Mouse (Mus musculus): Measurements from ENCODE around the gene Ankdd1a. TPM values are rescaled to one million over a fixed set of nuclear protein-coding genes. Genes with fewer than 3 reads are reported as not detected.

Ankdd1a gene
- polyA plus RNA-seq (2014; fragmentation: Illumina TruSeq; extraction: RNeasy Lipid Tissue Mini Kit (QIAGEN cat#74804); ENCODE audit: low read depth, low replicate concordance): not detected

GRCm38 (mm10) chr9:65519807-65520504 lies at the start of gene Ankdd1a:
Gene Ankdd1a, minus strand, starts transcription at chr9:65520193.

GRCm38 (mm10) chr9:65460732-65461442 lies 59.1 kb downstream of the Ankdd1a start, which contains the start of gene Spg21:
Gene Spg21, plus strand, starts transcription at chr9:65460947.

Other genes with a start within 250 kb of the Ankdd1a start
- gene Clpx, start 225.9 kb downstream of the Ankdd1a start, polyA plus RNA-seq (2014; fragmentation: Illumina TruSeq; extraction: RNeasy Lipid Tissue Mini Kit (QIAGEN cat#74804); ENCODE audit: low read depth, low replicate concordance): 578 TPM
- 4.7 TPM for gene Pdcd7, start 174.1 kb downstream of the Ankdd1a start, polyA plus RNA-seq (2014; fragmentation: Illumina TruSeq; extraction: RNeasy Lipid Tissue Mini Kit (QIAGEN cat#74804); ENCODE audit: low read depth, low replicate concordance)
- not detected for gene Ubap1l, start 159.2 kb downstream of the Ankdd1a start, polyA plus RNA-seq (2014; fragmentation: Illumina TruSeq; extraction: RNeasy Lipid Tissue Mini Kit (QIAGEN cat#74804); ENCODE audit: low read depth, low replicate concordance)
- 0.16 TPM for gene Kbtbd13, start 128.5 kb downstream of the Ankdd1a start, polyA plus RNA-seq (2014; fragmentation: Illumina TruSeq; extraction: RNeasy Lipid Tissue Mini Kit (QIAGEN cat#74804); ENCODE audit: low read depth, low replicate concordance)
- gene Rasl12, start 121.7 kb downstream of the Ankdd1a start, polyA plus RNA-seq (2014; fragmentation: Illumina TruSeq; extraction: RNeasy Lipid Tissue Mini Kit (QIAGEN cat#74804); ENCODE audit: low read depth, low replicate concordance): not detected
- 6.3 TPM for gene Slc51b, start 97.2 kb downstream of the Ankdd1a start, polyA plus RNA-seq (2014; fragmentation: Illumina TruSeq; extraction: RNeasy Lipid Tissue Mini Kit (QIAGEN cat#74804); ENCODE audit: low read depth, low replicate concordance)
- gene Mtfmt, start 84.4 kb downstream of the Ankdd1a start, polyA plus RNA-seq (2014; fragmentation: Illumina TruSeq; extraction: RNeasy Lipid Tissue Mini Kit (QIAGEN cat#74804); ENCODE audit: low read depth, low replicate concordance): 10.0 TPM
- 57.9 TPM for gene Spg21, start 59.2 kb downstream of the Ankdd1a start, polyA plus RNA-seq (2014; fragmentation: Illumina TruSeq; extraction: RNeasy Lipid Tissue Mini Kit (QIAGEN cat#74804); ENCODE audit: low read depth, low replicate concordance)
- 1.1 TPM for gene Plekho2, start 59.8 kb upstream of the Ankdd1a start, polyA plus RNA-seq (2014; fragmentation: Illumina TruSeq; extraction: RNeasy Lipid Tissue Mini Kit (QIAGEN cat#74804); ENCODE audit: low read depth, low replicate concordance)
- gene Pif1, start 67.0 kb upstream of the Ankdd1a start, polyA plus RNA-seq (2014; fragmentation: Illumina TruSeq; extraction: RNeasy Lipid Tissue Mini Kit (QIAGEN cat#74804); ENCODE audit: low read depth, low replicate concordance): not detected
- 30.4 TPM for gene Rbpms2, start 109.5 kb upstream of the Ankdd1a start, polyA plus RNA-seq (2014; fragmentation: Illumina TruSeq; extraction: RNeasy Lipid Tissue Mini Kit (QIAGEN cat#74804); ENCODE audit: low read depth, low replicate concordance)
- gene Oaz2, start 147.8 kb upstream of the Ankdd1a start, polyA plus RNA-seq (2014; fragmentation: Illumina TruSeq; extraction: RNeasy Lipid Tissue Mini Kit (QIAGEN cat#74804); ENCODE audit: low read depth, low replicate concordance): 19.3 TPM